In the genomic region with DNA sequence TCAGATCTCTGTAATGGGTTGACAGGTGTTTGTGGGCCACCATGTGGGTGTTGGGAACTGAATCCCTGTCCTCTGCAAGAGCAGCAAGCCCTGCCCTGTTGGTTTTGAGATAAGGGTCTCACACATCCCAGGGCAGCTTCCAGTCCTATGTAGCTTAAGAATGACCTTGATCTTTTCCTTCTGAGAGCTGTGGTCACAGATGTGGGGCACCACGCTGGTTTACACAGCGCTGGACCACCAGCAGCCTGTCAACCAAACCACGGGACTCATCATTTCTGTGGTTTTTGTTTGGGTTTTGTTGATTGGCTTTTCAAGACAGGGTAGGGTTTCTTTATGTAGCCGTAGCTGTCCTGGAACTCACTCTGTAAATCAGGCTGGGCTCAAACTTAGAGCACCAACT, we compare ENCODE assay signal across 27 mouse cellular contexts.
"Had no signal": no experiment of that assay in that cellular context is flagged by ENCODE, and none has a peak within 500 bp of the region (broad histone marks: within the 10 kb centered on the region; RNA-seq: fewer than 3 reads in every experiment).

No protein-coding gene starts in this region.

- H3K4me1 ChIP-seq: heart, embryonic 15.5 days; hindbrain, embryonic 10.5 days; hindbrain, embryonic 12.5 days; intestine, embryonic 15.5 days; limb, embryonic 13.5 days; limb, embryonic 15.5 days had no signal

- H3K27ac ChIP-seq: gastrocnemius, adult 2 months; heart, adult 2 months; heart, embryonic 13.5 days; heart, embryonic 15.5 days; hindbrain, embryonic 10.5 days; hindbrain, embryonic 12.5 days; hindbrain, embryonic 14.5 days; intestine, embryonic 15.5 days; layer of hippocampus, adult 2 months; limb, embryonic 13.5 days; limb, embryonic 15.5 days; liver, embryonic 14.5 days had no signal

- H3K4me3 ChIP-seq: gastrocnemius, adult 2 months; heart, adult 2 months; heart, embryonic 13.5 days; heart, embryonic 15.5 days; hindbrain, embryonic 10.5 days; hindbrain, embryonic 12.5 days; intestine, embryonic 15.5 days; layer of hippocampus, adult 2 months; limb, embryonic 13.5 days; limb, embryonic 15.5 days had no signal

- H3K27me3 ChIP-seq: heart, embryonic 13.5 days; heart, embryonic 15.5 days; hindbrain, embryonic 12.5 days; intestine, embryonic 15.5 days; limb, embryonic 13.5 days; limb, embryonic 15.5 days had no signal

- H3K36me3 ChIP-seq: intestine, embryonic 15.5 days had no signal

- H3K9ac ChIP-seq: heart, embryonic 13.5 days; heart, embryonic 15.5 days; hindbrain, embryonic 12.5 days; hindbrain, embryonic 14.5 days; intestine, embryonic 15.5 days; limb, embryonic 13.5 days; limb, embryonic 15.5 days; liver, embryonic 14.5 days had no signal

- H3K9me3 ChIP-seq: heart, embryonic 15.5 days; intestine, embryonic 15.5 days; limb, embryonic 15.5 days had no signal

- H3K4me2 ChIP-seq: heart, embryonic 11.5 days; heart, embryonic 13.5 days; heart, embryonic 15.5 days; hindbrain, embryonic 12.5 days; hindbrain, embryonic 14.5 days; intestine, embryonic 15.5 days; limb, embryonic 13.5 days; limb, embryonic 15.5 days had no signal

- DNase-seq: gastrocnemius, adult 2 months; gastrocnemius, postnatal 10 days; gastrocnemius, postnatal 25 days; heart, adult 2 months; heart, postnatal 4 days; kidney, adult 18-20 months; kidney, adult 8-10 months; kidney, postnatal 10 days; kidney, postnatal 25 days; kidney, postnatal 4 days; layer of hippocampus, adult 9-11 months; layer of hippocampus, postnatal 36 days; left cerebral cortex, postnatal 4 days had no signal

- ATAC-seq: hindbrain, embryonic 16.5 days; inflammation-experienced regulatory T-cells, adult 6 months; intestine, embryonic 15.5 days; intestine, postnatal 0 days had no signal
